Mouse (Mus musculus): ENCODE data around the gene Thoc3.

DNA sequence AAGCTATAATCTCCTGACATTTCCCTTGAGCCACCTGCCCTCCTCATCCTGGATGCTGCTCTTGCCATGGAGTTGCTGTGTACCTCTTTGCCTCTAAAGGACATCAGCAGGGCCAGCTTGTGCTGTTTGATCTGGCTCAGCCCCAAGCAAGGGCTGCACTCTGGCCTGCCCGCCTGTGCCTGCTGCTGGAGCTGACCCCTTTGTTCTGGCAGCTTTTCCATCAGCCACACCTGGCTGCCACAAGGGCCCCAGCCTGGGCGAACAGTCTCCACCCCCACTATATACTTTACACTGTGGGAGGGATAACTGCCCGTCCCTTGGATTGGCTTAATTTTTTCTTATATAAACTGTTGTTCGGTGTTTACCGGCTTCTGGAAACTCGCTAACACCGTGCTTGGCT lies 28.7 kb downstream of the Thoc3 start:
- TF ChIP-seq CTCF (IDR thresholded peaks at IDR 0.05; ENCODE audit: low read depth, low read length) (no peak), TAL1 (conservative IDR thresholded peaks at IDR 0.05; ENCODE audit: low read depth, low read length) (no peak), GATA1 (IDR thresholded peaks at IDR 0.05; ENCODE audit: borderline replicate concordance, low read length) (no peak)

All from G1E (cell line).